12 mouse cellular contexts compared by ENCODE assay signal in genomic region chr11:118240388-118240787, GRCm38 (mm10). TPM values are rescaled to one million over a fixed set of nuclear protein-coding genes. Genes with fewer than 3 reads are reported as not detected.
DNase-seq lines count a peak whose midpoint lies in the region; ATAC-seq and TF ChIP-seq lines count a peak whose summit lies in the region.
"Had no signal": no experiment of that assay in that cellular context is flagged by ENCODE, and none has a peak within 500 bp of the region (broad histone marks: within the 10 kb centered on the region; RNA-seq: fewer than 3 reads in every experiment).

No protein-coding gene starts in this region.

- H3K36me3 ChIP-seq in heart, embryonic 13.5 days: no peaks in the 10 kb centered on the region
- no peaks in the 10 kb centered on the region for H3K36me3 ChIP-seq in lung, embryonic 14.5 days (ENCODE audit: insufficient read depth)
- no peaks in the 10 kb centered on the region; the same call in 1 of the 2 replicates for H3K36me3 ChIP-seq in embryonic facial prominence, embryonic 10.5 days (replicated peaks)
- no peaks in the 10 kb centered on the region for H3K36me3 ChIP-seq in limb, embryonic 14.5 days (ENCODE audit: control insufficient read depth, insufficient read depth, low read length)
- H3K36me3 ChIP-seq: midbrain, embryonic 12.5 days had no signal

- no peak overlapping the region for H3K9ac ChIP-seq in heart, embryonic 13.5 days
- no peak overlapping the region for H3K9ac ChIP-seq in lung, embryonic 14.5 days
- no peak overlapping the region for H3K9ac ChIP-seq in limb, embryonic 14.5 days (ENCODE audit: low read depth, low read length, severe bottlenecking)

- no peak overlapping the region for H3K4me2 ChIP-seq in heart, embryonic 13.5 days
- no peak overlapping the region for H3K4me2 ChIP-seq in lung, embryonic 14.5 days
- no peak overlapping the region for H3K4me2 ChIP-seq in limb, embryonic 14.5 days (replicated peaks; ENCODE audit: low read depth, low read length, severe bottlenecking)
- H3K4me2 ChIP-seq: midbrain, embryonic 12.5 days had no signal

- peaks cover 71% of the 10 kb centered on the region for H3K4me1 ChIP-seq in heart, embryonic 13.5 days
- H3K4me1 ChIP-seq in lung, embryonic 14.5 days (ENCODE audit: insufficient read depth): peaks cover 12% of the 10 kb centered on the region
- peaks cover 68% of the 10 kb centered on the region for H3K4me1 ChIP-seq in embryonic facial prominence, embryonic 10.5 days
- peaks cover 53% of the 10 kb centered on the region for H3K4me1 ChIP-seq in limb, embryonic 14.5 days (ENCODE audit: control insufficient read depth, insufficient read depth, low read length)

- WGBS in heart, embryonic 13.5 days: 69% methylated on average over 4 of the region's 4 CpGs
- 71% methylated on average over 4 of the region's 4 CpGs for WGBS in lung, embryonic 14.5 days
- WGBS in embryonic facial prominence, embryonic 10.5 days: 66% methylated on average over 4 of the region's 4 CpGs
- WGBS in limb, embryonic 14.5 days: 38% methylated on average over 4 of the region's 4 CpGs

- H3K27me3 ChIP-seq in heart, embryonic 13.5 days (replicated peaks): no peaks in the 10 kb centered on the region
- H3K27me3 ChIP-seq in lung, embryonic 14.5 days (ENCODE audit: insufficient read depth, low read length): no peaks in the 10 kb centered on the region
- no peaks in the 10 kb centered on the region for H3K27me3 ChIP-seq in embryonic facial prominence, embryonic 10.5 days (replicated peaks; ENCODE audit: low read depth, poor library complexity, severe bottlenecking)
- H3K27me3 ChIP-seq in limb, embryonic 14.5 days (ENCODE audit: control insufficient read depth, insufficient read depth, low read length): no peaks in the 10 kb centered on the region
- H3K27me3 ChIP-seq: midbrain, embryonic 12.5 days had no signal

- peak overlapping the region; percentile 53 for H3K27ac ChIP-seq in heart, embryonic 13.5 days (replicated peaks)
- peak overlapping the region; percentile 77; the same call in 1 of the 2 replicates for H3K27ac ChIP-seq in lung, embryonic 14.5 days (ENCODE audit: low read depth)
- H3K27ac ChIP-seq in embryonic facial prominence, embryonic 10.5 days (replicated peaks): peak overlapping the region; percentile 92
- H3K27ac ChIP-seq in limb, embryonic 14.5 days (replicated peaks; ENCODE audit: low read depth, low read length): peak overlapping the region; percentile 89
- H3K27ac ChIP-seq: hindbrain, postnatal 0 days had no signal

- no peak for TF ChIP-seq POLR2A in limb, embryonic 14.5 days (IDR thresholded peaks at IDR 0.05; ENCODE audit: borderline replicate concordance, extremely low read depth, insufficient read depth, insufficient read length)

- no peak for ATAC-seq in heart, embryonic 13.5 days (ENCODE audit: extremely low read depth, insufficient number of reproducible peaks, low FRiP score, low TSS enrichment)
- ATAC-seq in lung, embryonic 14.5 days (ENCODE audit: insufficient read depth): no peak
- ATAC-seq in limb, embryonic 14.5 days (ENCODE audit: low FRiP score, low read depth): no peak
- ATAC-seq: hindbrain, postnatal 0 days had no signal

- intact Hi-C loops in heart, postnatal 25 days (cut with DNase I): no loop called here

- DNase-seq in heart, postnatal 25 days (ENCODE audit: low spot score): no peak
- no peak for DNase-seq in lung, embryonic 14.5 days
- DNase-seq in lung, postnatal 36 days: no peak
- no peak for DNase-seq in embryonic facial prominence, embryonic 10.5 days (ENCODE audit: low spot score)
- DNase-seq in limb, embryonic 14.5 days (ENCODE audit: low spot score): no peak
- no peak for DNase-seq in right cerebral cortex, adult 2 months (ENCODE audit: low spot score in 2 of 2)
- DNase-seq in ovary, postnatal 36 days (ENCODE audit: low spot score): no peak
- DNase-seq: adrenal gland, postnatal 36 days; cerebellum, postnatal 14 days had no signal

- no peak overlapping the region for H3K4me3 ChIP-seq in heart, embryonic 13.5 days
- H3K4me3 ChIP-seq in lung, embryonic 14.5 days (ENCODE audit: low read depth, low read length): no peak overlapping the region
- no peak overlapping the region for H3K4me3 ChIP-seq in embryonic facial prominence, embryonic 10.5 days
- no peak overlapping the region for H3K4me3 ChIP-seq in limb, embryonic 14.5 days (replicated peaks; ENCODE audit: low read length)
- H3K4me3 ChIP-seq: midbrain, embryonic 12.5 days had no signal

- H3K9me3 ChIP-seq in heart, embryonic 13.5 days: no peaks in the 10 kb centered on the region
- no peaks in the 10 kb centered on the region for H3K9me3 ChIP-seq in lung, embryonic 14.5 days (ENCODE audit: low read depth, low read length)
- H3K9me3 ChIP-seq in embryonic facial prominence, embryonic 10.5 days: no peaks in the 10 kb centered on the region
- no peaks in the 10 kb centered on the region for H3K9me3 ChIP-seq in limb, embryonic 14.5 days (ENCODE audit: control insufficient read depth, low read length)
- H3K9me3 ChIP-seq: midbrain, embryonic 12.5 days had no signal

- TF ChIP-seq CTCF in lung, embryonic 14.5 days (IDR thresholded peaks at IDR 0.05; ENCODE audit: low read depth): no peak

RNA-seq across cellular contexts. Expression of gene Cyth1, which starts 8.0 kb away (rescaled TPM):
- 14.9 and 15.9 TPM in 2 replicates for polyA plus RNA-seq in heart, embryonic 13.5 days (2015; fragmentation: Nextera tagmentation; extraction: Ambion mirVana)
- 10 to 100 TPM; 48.9 to 53.8 TPM for total RNA-seq in heart, postnatal 25 days (2021)
- 10.5 and 11.5 TPM in 2 replicates for polyA plus RNA-seq in lung, embryonic 14.5 days (2014; fragmentation: Nextera tagmentation; extraction: Ambion mirVana)
- 15.5 and 15.8 TPM in 2 replicates for polyA plus RNA-seq in embryonic facial prominence, embryonic 10.5 days (2016; fragmentation: Nextera tagmentation; extraction: Ambion mirVana)
- 22.3 and 22.4 TPM in 2 replicates for polyA plus RNA-seq in limb, embryonic 14.5 days (2012; rRNA removed)
- 13.1 and 13.5 TPM in 2 replicates for polyA plus RNA-seq in limb, embryonic 14.5 days (2014; fragmentation: Nextera tagmentation; extraction: Ambion mirVana)

RNA-seq across cellular contexts. Expression of gene Usp36, which starts 49.7 kb away (rescaled TPM):
- 12.8 and 13.4 TPM in 2 replicates for polyA plus RNA-seq in heart, embryonic 13.5 days (2015; fragmentation: Nextera tagmentation; extraction: Ambion mirVana)
- 10 to 100 TPM; 12.0 to 14.5 TPM for total RNA-seq in heart, postnatal 25 days (2021)
- 18.7 and 19.9 TPM in 2 replicates for polyA plus RNA-seq in lung, embryonic 14.5 days (2014; fragmentation: Nextera tagmentation; extraction: Ambion mirVana)
- polyA plus RNA-seq in embryonic facial prominence, embryonic 10.5 days (2016; fragmentation: Nextera tagmentation; extraction: Ambion mirVana): 24.1 and 24.2 TPM in 2 replicates
- polyA plus RNA-seq in limb, embryonic 14.5 days (2012; rRNA removed): 24.3 and 29.7 TPM in 2 replicates
- polyA plus RNA-seq in limb, embryonic 14.5 days (2014; fragmentation: Nextera tagmentation; extraction: Ambion mirVana): 17.7 and 19.5 TPM in 2 replicates
